Mouse (Mus musculus) midbrain, embryonic 16.5 days (tissue): ENCODE measurements around the gene Timm29. TPM values are rescaled to one million over a fixed set of nuclear protein-coding genes. Genes with fewer than 3 reads are reported as not detected.

ENCODE experiments used
- ATAC-seq: fragments of 200-750 bp; cut with Nextera tagmentation; 2 replicates; pipeline ENCODE4 v1.8.0; 2017; ENCODE audit warnings: moderate TSS enrichment
- H3K27ac ChIP-seq: fragments of 300-500 bp; sonication (generic); 2 replicates; pipeline ENCODE4 v1.5.1; 2014; ENCODE audit warnings: mild to moderate bottlenecking, low read length, mixed read lengths
- H3K27me3 ChIP-seq: fragments of 300-500 bp; sonication (generic); 2 replicates; pipeline ENCODE4 v1.6.1; 2014; ENCODE audit warnings: low read depth, low read length, mixed read lengths; ENCODE audit not compliant: control insufficient read depth, insufficient read depth
- H3K36me3 ChIP-seq: fragments of 300-500 bp; sonication (generic); 2 replicates; pipeline ENCODE4 v1.6.1; 2014; ENCODE audit warnings: mild to moderate bottlenecking, low read length, moderate library complexity, mixed read lengths; ENCODE audit not compliant: control insufficient read depth, insufficient read depth
- H3K4me1 ChIP-seq: fragments of 300-500 bp; sonication (generic); 2 replicates; pipeline ENCODE4 v1.6.1; 2014; ENCODE audit warnings: mild to moderate bottlenecking, low read length, mixed read lengths; ENCODE audit not compliant: control insufficient read depth, insufficient read depth
- H3K4me2 ChIP-seq: fragments of 300-500 bp; sonication (generic); 2 replicates; pipeline ENCODE4 v1.6.1; 2014; ENCODE audit warnings: mild to moderate bottlenecking, low read length, mixed read lengths
- H3K4me3 ChIP-seq: fragments of 300-500 bp; sonication (generic); 2 replicates; pipeline ENCODE4 v1.5.1; 2014; ENCODE audit warnings: low read depth, mild to moderate bottlenecking, low read length, moderate library complexity, mixed read lengths
- H3K9ac ChIP-seq: fragments of 300-500 bp; sonication (generic); 2 replicates; pipeline ENCODE4 v1.6.1; 2014; ENCODE audit warnings: low read depth, low read length, mixed read lengths
- H3K9me3 ChIP-seq: fragments of 300-500 bp; sonication (generic); replicated peaks from 2 replicates; pipeline ENCODE4 v1.6.1; 2014; ENCODE audit warnings: mild to moderate bottlenecking, low read length, mixed read lengths; ENCODE audit not compliant: control insufficient read depth, poor library complexity, severe bottlenecking
- WGBS: fragments of 180-500 bp; shearing (Covaris S2); extraction: QIAGEN DNeasy Blood & Tissue Kit; methylation state at CpG from one replicate; pipeline ENCODE4 v1.1.7; 2014; 5-methylcytosine and 5-hydroxymethylcytosine counted together
- polyA plus RNA-seq: library from polyadenylated mRNA; unstranded; fragments of >200 nt; fragmentation: Nextera tagmentation; extraction: Ambion mirVana; gene quantifications from 2 replicates; pipeline ENCODE4 v1.2.1, GENCODE M21; 2015

Gene Timm29
- polyA plus RNA-seq, 1 experiment from 2014 or later, result 58.6 TPM

GRCm38 (mm10) chr9:21556996-21557395 lies 35.5 kb upstream of the Timm29 start:
- Histone ChIP-seq H3K9me3 (no peaks in the 10 kb centered on the region), H3K9ac (no peak overlapping the region), H3K4me3 (no peak overlapping the region), H3K36me3 (peaks cover 5% of the 10 kb centered on the region; the same call in 1 of the 2 replicates), H3K4me1 (peaks cover 2% of the 10 kb centered on the region; the same call in 1 of the 2 replicates), H3K27ac (no peak overlapping the region), H3K4me2 (no peak overlapping the region), H3K27me3 (no peaks in the 10 kb centered on the region)
- 88% methylated on average over 2 of the region's 2 CpGs for WGBS
- ATAC-seq, result no peak

- WGBS, result 87% methylated on average over 2 of the region's 2 CpGs
- no peak overlapping the region for H3K27ac ChIP-seq
- H3K27me3 ChIP-seq, result no peaks in the 10 kb centered on the region
- H3K4me2 ChIP-seq, result no peak overlapping the region
- H3K9ac ChIP-seq, result no peak overlapping the region
- no peak for ATAC-seq
- peaks cover 2% of the 10 kb centered on the region; the same call in 1 of the 2 replicates for H3K4me1 ChIP-seq
- H3K36me3 ChIP-seq, result peaks cover 5% of the 10 kb centered on the region; the same call in 1 of the 2 replicates
- H3K9me3 ChIP-seq, result no peaks in the 10 kb centered on the region
- no peak overlapping the region for H3K4me3 ChIP-seq
These were observed 35.0 kb upstream of the Timm29 start for GRCm38 (mm10) chr9:21557556-21557955.

GRCm38 (mm10) chr9:21558366-21558765 lies 34.2 kb upstream of the Timm29 start:
- no peak overlapping the region for H3K27ac ChIP-seq
- no peak overlapping the region for H3K4me3 ChIP-seq
- peaks cover 5% of the 10 kb centered on the region; the same call in 1 of the 2 replicates for H3K36me3 ChIP-seq
- peaks cover 2% of the 10 kb centered on the region; the same call in 1 of the 2 replicates for H3K4me1 ChIP-seq
- no peak overlapping the region for H3K9ac ChIP-seq
- no peaks in the 10 kb centered on the region for H3K27me3 ChIP-seq
- no peak overlapping the region for H3K4me2 ChIP-seq
- H3K9me3 ChIP-seq, result no peaks in the 10 kb centered on the region
- WGBS, result 85% methylated on average over 4 of the region's 4 CpGs
- ATAC-seq, result no peak

GRCm38 (mm10) chr9:21559151-21559550 lies 33.4 kb upstream of the Timm29 start:
- Histone ChIP-seq H3K4me2 (no peak overlapping the region), H3K27ac (no peak overlapping the region), H3K4me1 (peaks cover 2% of the 10 kb centered on the region; the same call in 1 of the 2 replicates), H3K9me3 (no peaks in the 10 kb centered on the region), H3K9ac (no peak overlapping the region), H3K4me3 (no peak overlapping the region), H3K27me3 (no peaks in the 10 kb centered on the region), H3K36me3 (peaks cover 5% of the 10 kb centered on the region; the same call in 1 of the 2 replicates)
- no peak for ATAC-seq
- 96% methylated on average over 3 of the region's 3 CpGs for WGBS

- Histone ChIP-seq H3K4me2 (no peak overlapping the region), H3K9me3 (no peaks in the 10 kb centered on the region), H3K4me3 (no peak overlapping the region), H3K9ac (no peak overlapping the region), H3K27ac (no peak overlapping the region), H3K27me3 (no peaks in the 10 kb centered on the region), H3K4me1 (no peaks in the 10 kb centered on the region), H3K36me3 (peaks cover 4% of the 10 kb centered on the region; the same call in 1 of the 2 replicates)
- ATAC-seq, result no peak
- WGBS, result 88% methylated on average over 1 of the region's 1 CpGs
These were observed 28.1 kb upstream of the Timm29 start for GRCm38 (mm10) chr9:21564420-21564819.

GRCm38 (mm10) chr9:21565004-21565586 lies 27.4 kb upstream of the Timm29 start:
- Histone ChIP-seq H3K4me1 (no peaks in the 10 kb centered on the region), H3K27ac (no peak overlapping the region), H3K27me3 (no peaks in the 10 kb centered on the region), H3K9ac (no peak overlapping the region), H3K9me3 (no peaks in the 10 kb centered on the region), H3K4me2 (no peak overlapping the region), H3K36me3 (peaks cover 8% of the 10 kb centered on the region), H3K4me3 (no peak overlapping the region)
- 93% methylated on average over 4 of the region's 4 CpGs for WGBS
- ATAC-seq, result no peak

GRCm38 (mm10) chr9:21566538-21566937 lies 26.0 kb upstream of the Timm29 start:
- H3K4me3 ChIP-seq, result no peak overlapping the region
- H3K27me3 ChIP-seq, result no peaks in the 10 kb centered on the region
- H3K27ac ChIP-seq, result no peak overlapping the region
- H3K9ac ChIP-seq, result no peak overlapping the region
- H3K9me3 ChIP-seq, result no peaks in the 10 kb centered on the region
- H3K36me3 ChIP-seq, result peaks cover 14% of the 10 kb centered on the region
- WGBS, result 77% methylated on average over 1 of the region's 1 CpGs
- no peak overlapping the region for H3K4me2 ChIP-seq
- ATAC-seq, result no peak
- H3K4me1 ChIP-seq, result no peaks in the 10 kb centered on the region

GRCm38 (mm10) chr9:21567051-21567450 lies 25.5 kb upstream of the Timm29 start:
- Histone ChIP-seq H3K9ac (no peak overlapping the region), H3K4me3 (no peak overlapping the region), H3K27me3 (no peaks in the 10 kb centered on the region), H3K4me1 (no peaks in the 10 kb centered on the region), H3K9me3 (no peaks in the 10 kb centered on the region), H3K27ac (no peak overlapping the region), H3K4me2 (no peak overlapping the region), H3K36me3 (peaks cover 17% of the 10 kb centered on the region)
- no peak for ATAC-seq
- 93% methylated on average over 2 of the region's 2 CpGs for WGBS

GRCm38 (mm10) chr9:21568657-21569255 lies 23.8 kb upstream of the Timm29 start:
- Histone ChIP-seq H3K9me3 (no peaks in the 10 kb centered on the region), H3K4me1 (no peaks in the 10 kb centered on the region), H3K36me3 (peaks cover 24% of the 10 kb centered on the region), H3K9ac (no peak overlapping the region), H3K27me3 (no peaks in the 10 kb centered on the region), H3K27ac (no peak overlapping the region), H3K4me3 (no peak overlapping the region), H3K4me2 (no peak overlapping the region)
- 95% methylated on average over 8 of the region's 8 CpGs for WGBS
- no peak for ATAC-seq
